ENCODE assay signal across 14 mouse cellular contexts in genomic region chr3:60580699-60581098, GRCm38 (mm10).
DNase-seq lines count a peak whose midpoint lies in the region; ATAC-seq lines count a peak whose summit lies in the region.
"Had no signal": no experiment of that assay in that cellular context is flagged by ENCODE, and none has a peak within 500 bp of the region (broad histone marks: within the 10 kb centered on the region; RNA-seq: fewer than 3 reads in every experiment).

No protein-coding gene starts in this region.

- no peak overlapping the region for H3K4me2 ChIP-seq in lung, embryonic 15.5 days
- no peak overlapping the region for H3K4me2 ChIP-seq in liver, embryonic 11.5 days
- H3K4me2 ChIP-seq: hindbrain, embryonic 14.5 days; liver, embryonic 15.5 days had no signal

- 33% methylated on average over 5 of the region's 5 CpGs for WGBS in lung, embryonic 15.5 days
- WGBS in liver, embryonic 11.5 days = 37% methylated on average over 5 of the region's 5 CpGs

- peaks cover 36% of the 10 kb centered on the region for H3K4me1 ChIP-seq in lung, embryonic 15.5 days
- peaks cover 30% of the 10 kb centered on the region for H3K4me1 ChIP-seq in liver, embryonic 11.5 days (replicated peaks; ENCODE audit: control insufficient read depth, insufficient read depth, low read length)

- no peak overlapping the region for H3K9ac ChIP-seq in lung, embryonic 15.5 days
- no peak overlapping the region for H3K9ac ChIP-seq in liver, embryonic 11.5 days (ENCODE audit: low read depth, low read length)
- H3K9ac ChIP-seq: hindbrain, embryonic 14.5 days; liver, embryonic 15.5 days had no signal

- no peaks in the 10 kb centered on the region for H3K36me3 ChIP-seq in lung, embryonic 15.5 days
- no peaks in the 10 kb centered on the region for H3K36me3 ChIP-seq in liver, embryonic 11.5 days (ENCODE audit: control insufficient read depth, insufficient read depth, low read length)
- H3K36me3 ChIP-seq: liver, embryonic 15.5 days had no signal

- H3K4me3 ChIP-seq in lung, embryonic 15.5 days = no peak overlapping the region
- no peak overlapping the region for H3K4me3 ChIP-seq in liver, embryonic 11.5 days (ENCODE audit: low read depth, low read length)
- H3K4me3 ChIP-seq: erythroblast, embryonic 14.5 days; liver, embryonic 15.5 days had no signal

- ATAC-seq in frontal cortex, adult (ENCODE audit: low TSS enrichment) = peak; percentile 29
- no peak for ATAC-seq in lung, embryonic 15.5 days (ENCODE audit: borderline replicate concordance, extremely low read depth, low FRiP score, low TSS enrichment)
- no peak for ATAC-seq in liver, embryonic 11.5 days (replicated peaks; ENCODE audit: low FRiP score)
- peak; percentile 65; the same call in 1 of the 2 replicates for ATAC-seq in neutrophil, adult 5-6 weeks (ENCODE audit: extremely low read depth, insufficient number of reproducible peaks, low FRiP score, poor library complexity, severe bottlenecking)
- ATAC-seq: activated CD4-positive, CD25-positive, alpha-beta regulatory T cell, adult 4 months had no signal

- DNase-seq in frontal cortex, postnatal 36 days (ENCODE audit: low spot score in 2 of 2) = no peak
- DNase-seq in lung, postnatal 4 days = no peak
- DNase-seq in liver, embryonic 11.5 days (ENCODE audit: low spot score) = no peak
- DNase-seq in right cerebral cortex, postnatal 10 days (ENCODE audit: low spot score in 2 of 2) = no peak
- no peak for DNase-seq in spleen, adult 18-20 months
- DNase-seq: cerebellum, postnatal 36 days; kidney, postnatal 14 days had no signal

- H3K27ac ChIP-seq in lung, embryonic 15.5 days = peak overlapping the region; percentile 29; the same call in 1 of the 2 replicates
- 0 out of 2 replicates have a peak overlapping the region, but pooled peaks have one; percentile 0 for H3K27ac ChIP-seq in liver, embryonic 11.5 days (ENCODE audit: low read depth, low read length)
- H3K27ac ChIP-seq: hindbrain, embryonic 14.5 days had no signal

- no peaks in the 10 kb centered on the region for H3K9me3 ChIP-seq in lung, embryonic 15.5 days
- H3K9me3 ChIP-seq in liver, embryonic 11.5 days (ENCODE audit: control insufficient read depth, low read length) = no peaks in the 10 kb centered on the region
- H3K9me3 ChIP-seq: liver, embryonic 15.5 days had no signal

- H3K27me3 ChIP-seq in lung, embryonic 15.5 days = no peaks in the 10 kb centered on the region
- no peaks in the 10 kb centered on the region for H3K27me3 ChIP-seq in liver, embryonic 11.5 days (replicated peaks; ENCODE audit: control insufficient read depth, insufficient read depth, low read length)
- H3K27me3 ChIP-seq: liver, embryonic 15.5 days had no signal

Comparison
In these comparisons a context has a peak if more than half of its experiments do, and no peak if none do; other contexts are left out.
1. ATAC-seq: peak in frontal cortex, adult (single experiment) and neutrophil, adult 5-6 weeks (single experiment); none in lung, embryonic 15.5 days (single experiment) and liver, embryonic 11.5 days (single experiment).